Mouse (Mus musculus): ENCODE data around the gene Slc44a5. TPM values are rescaled to one million over a fixed set of nuclear protein-coding genes. Genes with fewer than 3 reads are reported as not detected.

Slc44a5 gene
- polyA plus RNA-seq, 1 experiment, result 0.35 TPM

DNA sequence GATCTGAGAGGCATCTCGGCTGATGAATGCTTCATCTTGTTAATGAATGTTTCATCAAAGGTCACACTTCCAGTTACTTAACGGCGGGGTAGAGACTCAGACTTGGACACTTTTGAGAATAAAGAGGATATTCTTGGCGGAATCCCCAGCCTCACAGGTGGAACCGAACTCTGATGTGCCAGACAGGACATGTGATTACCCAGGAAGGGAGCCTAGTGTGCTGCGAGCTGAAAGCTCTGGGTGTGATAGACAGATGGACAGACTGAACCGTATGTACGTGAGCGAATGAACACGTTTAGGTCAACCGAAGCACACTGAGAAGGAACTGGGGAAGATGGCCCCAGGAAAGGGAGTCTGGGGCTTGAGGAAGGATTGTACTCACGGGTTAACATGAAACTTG is 228.6 kb downstream of the Slc44a5 start:
- Histone ChIP-seq H3K4me1 (ENCODE audit: control insufficient read depth, insufficient read depth, low read length) (no peaks in the 10 kb centered on the region), H3K27ac (ENCODE audit: insufficient read depth, low read length) (no peak overlapping the region), H3K4me3 (ENCODE audit: insufficient read depth, low read length) (no peak overlapping the region)
- no peak for TF ChIP-seq CTCF (IDR thresholded peaks at IDR 0.05; ENCODE audit: borderline replicate concordance, insufficient read depth, low read length)
- TF ChIP-seq POLR2A (IDR thresholded peaks at IDR 0.05; ENCODE audit: low read depth, low read length), result no peak

DNA sequence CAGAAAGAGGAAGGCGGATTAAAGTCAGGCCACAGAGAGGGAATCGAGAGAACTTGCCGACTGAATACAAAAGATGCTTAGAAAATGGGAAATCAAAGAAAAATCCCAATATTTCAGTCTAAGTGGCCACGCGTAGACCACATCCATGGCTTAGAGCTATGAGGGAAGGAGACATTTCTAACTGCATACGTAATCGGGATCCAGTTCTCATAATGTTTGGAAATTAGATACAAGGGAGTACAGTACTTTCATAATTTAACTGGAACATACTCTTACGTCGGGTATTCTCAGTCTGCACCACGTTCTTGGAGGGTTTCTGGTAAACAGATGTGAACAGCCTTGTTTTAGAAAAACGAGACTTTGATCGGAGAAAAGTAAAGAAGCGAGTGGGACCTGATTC is 229.1 kb downstream of the Slc44a5 start:
- no peak overlapping the region for H3K27ac ChIP-seq (ENCODE audit: insufficient read depth, low read length)
- TF ChIP-seq POLR2A (IDR thresholded peaks at IDR 0.05; ENCODE audit: low read depth, low read length) (no peak), CTCF (IDR thresholded peaks at IDR 0.05; ENCODE audit: borderline replicate concordance, insufficient read depth, low read length) (no peak)
- H3K4me1 ChIP-seq (ENCODE audit: control insufficient read depth, insufficient read depth, low read length), result no peaks in the 10 kb centered on the region
- no peak overlapping the region for H3K4me3 ChIP-seq (ENCODE audit: insufficient read depth, low read length)

GRCm38 (mm10) chr3:154208479-154208878 is 235.2 kb downstream of the Slc44a5 start:
- TF ChIP-seq CTCF (IDR thresholded peaks at IDR 0.05; ENCODE audit: borderline replicate concordance, insufficient read depth, low read length), result no peak
- no peak for TF ChIP-seq POLR2A (IDR thresholded peaks at IDR 0.05; ENCODE audit: low read depth, low read length)

DNA sequence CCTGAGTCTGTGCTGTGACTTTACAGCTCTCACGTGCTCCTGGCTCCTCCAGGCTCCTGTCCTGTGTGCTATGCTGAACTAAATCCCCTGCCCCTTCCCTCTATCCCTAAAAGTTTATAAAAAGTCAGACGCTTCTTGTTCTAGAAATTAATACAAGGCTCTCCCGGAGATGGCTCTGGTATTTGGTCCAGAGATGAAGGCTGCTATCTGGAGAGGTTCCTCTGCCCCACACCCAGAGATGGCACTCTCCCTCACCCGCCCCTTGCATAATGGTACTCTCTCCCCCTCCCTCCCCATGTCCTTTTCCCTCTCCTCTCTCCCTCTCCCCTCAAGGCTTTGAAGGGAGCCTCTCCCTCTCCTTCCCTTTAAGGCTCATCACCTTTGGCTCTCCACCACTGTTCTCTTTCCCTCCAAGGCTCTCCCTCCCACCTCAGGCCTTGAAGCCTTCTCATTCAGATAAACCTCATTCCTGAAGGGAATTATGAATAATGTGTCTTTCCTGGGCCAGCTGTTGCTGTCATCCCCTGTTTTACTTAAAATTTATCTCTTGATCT is 236.0 kb downstream of the Slc44a5 start:
- Histone ChIP-seq H3K27ac (ENCODE audit: insufficient read depth, low read length) (no peak overlapping the region), H3K4me3 (ENCODE audit: insufficient read depth, low read length) (no peak overlapping the region), H3K4me1 (ENCODE audit: control insufficient read depth, insufficient read depth, low read length) (no peaks in the 10 kb centered on the region)
- TF ChIP-seq POLR2A (IDR thresholded peaks at IDR 0.05; ENCODE audit: low read depth, low read length) (no peak), CTCF (IDR thresholded peaks at IDR 0.05; ENCODE audit: borderline replicate concordance, insufficient read depth, low read length) (no peak)

More at GRCm38 (mm10) chr3:154208479-154208878, 235.2 kb downstream of the Slc44a5 start:
- H3K4me3 ChIP-seq (ENCODE audit: insufficient read depth, low read length), result no peak overlapping the region
- no peak overlapping the region for H3K27ac ChIP-seq (ENCODE audit: insufficient read depth, low read length)
- no peaks in the 10 kb centered on the region for H3K4me1 ChIP-seq (ENCODE audit: control insufficient read depth, insufficient read depth, low read length)

DNA sequence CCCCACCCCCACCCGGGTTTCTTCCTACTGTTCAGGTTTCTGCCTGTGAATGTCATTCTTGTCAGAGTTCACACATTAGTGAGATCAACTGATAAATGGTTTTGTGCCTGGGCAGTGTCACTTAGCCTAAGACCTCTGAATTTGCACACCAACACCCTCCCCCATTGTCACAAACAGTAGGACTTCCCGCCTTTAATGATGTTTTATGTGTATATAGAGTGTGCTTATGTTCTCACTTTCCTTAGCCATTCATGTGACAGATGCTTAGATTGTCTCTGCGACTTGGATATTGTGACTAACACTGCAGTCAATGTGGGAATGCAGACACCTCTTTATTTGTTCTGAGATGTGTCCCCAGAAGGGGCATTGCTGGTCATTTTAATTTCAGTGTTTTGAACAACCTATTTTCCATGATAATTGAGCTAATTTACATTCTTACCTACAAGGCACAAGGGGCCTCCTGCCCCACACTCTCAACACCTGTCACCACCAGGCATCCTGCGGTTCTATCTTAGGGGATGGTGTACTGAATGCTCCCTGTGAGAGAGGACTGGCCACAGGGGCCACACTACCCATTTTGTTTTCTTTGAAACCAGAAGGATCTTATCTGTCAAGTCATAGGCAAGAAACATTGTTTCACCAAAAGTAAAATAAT is 236.7 kb downstream of the Slc44a5 start:
- TF ChIP-seq POLR2A (IDR thresholded peaks at IDR 0.05; ENCODE audit: low read depth, low read length) (no peak), CTCF (IDR thresholded peaks at IDR 0.05; ENCODE audit: borderline replicate concordance, insufficient read depth, low read length) (no peak)
- no peak overlapping the region for H3K4me3 ChIP-seq (ENCODE audit: insufficient read depth, low read length)
- H3K27ac ChIP-seq (ENCODE audit: insufficient read depth, low read length), result no peak overlapping the region
- no peaks in the 10 kb centered on the region for H3K4me1 ChIP-seq (ENCODE audit: control insufficient read depth, insufficient read depth, low read length)

GRCm38 (mm10) chr3:154210431-154211055 is 237.3 kb downstream of the Slc44a5 start:
- Histone ChIP-seq H3K27ac (ENCODE audit: insufficient read depth, low read length) (no peak overlapping the region), H3K4me3 (ENCODE audit: insufficient read depth, low read length) (no peak overlapping the region), H3K4me1 (ENCODE audit: control insufficient read depth, insufficient read depth, low read length) (no peaks in the 10 kb centered on the region)
- no peak for TF ChIP-seq POLR2A (IDR thresholded peaks at IDR 0.05; ENCODE audit: low read depth, low read length)
- no peak for TF ChIP-seq CTCF (IDR thresholded peaks at IDR 0.05; ENCODE audit: borderline replicate concordance, insufficient read depth, low read length)

- TF ChIP-seq POLR2A (IDR thresholded peaks at IDR 0.05; ENCODE audit: low read depth, low read length), result no peak
- TF ChIP-seq CTCF (IDR thresholded peaks at IDR 0.05; ENCODE audit: borderline replicate concordance, insufficient read depth, low read length), result no peak
Measured at GRCm38 (mm10) chr3:154212551-154212950, 239.3 kb downstream of the Slc44a5 start.

GRCm38 (mm10) chr3:154215309-154215708 is 242.1 kb downstream of the Slc44a5 start:
- no peak overlapping the region for H3K27ac ChIP-seq (ENCODE audit: insufficient read depth, low read length)
- TF ChIP-seq POLR2A (IDR thresholded peaks at IDR 0.05; ENCODE audit: low read depth, low read length), result no peak
- TF ChIP-seq CTCF (IDR thresholded peaks at IDR 0.05; ENCODE audit: borderline replicate concordance, insufficient read depth, low read length), result no peak
- H3K4me1 ChIP-seq (ENCODE audit: control insufficient read depth, insufficient read depth, low read length), result no peaks in the 10 kb centered on the region
- no peak overlapping the region for H3K4me3 ChIP-seq (ENCODE audit: insufficient read depth, low read length)

More at GRCm38 (mm10) chr3:154212551-154212950, 239.3 kb downstream of the Slc44a5 start:
- Histone ChIP-seq H3K27ac (ENCODE audit: insufficient read depth, low read length) (no peak overlapping the region), H3K4me3 (ENCODE audit: insufficient read depth, low read length) (no peak overlapping the region), H3K4me1 (ENCODE audit: control insufficient read depth, insufficient read depth, low read length) (no peaks in the 10 kb centered on the region)

DNA sequence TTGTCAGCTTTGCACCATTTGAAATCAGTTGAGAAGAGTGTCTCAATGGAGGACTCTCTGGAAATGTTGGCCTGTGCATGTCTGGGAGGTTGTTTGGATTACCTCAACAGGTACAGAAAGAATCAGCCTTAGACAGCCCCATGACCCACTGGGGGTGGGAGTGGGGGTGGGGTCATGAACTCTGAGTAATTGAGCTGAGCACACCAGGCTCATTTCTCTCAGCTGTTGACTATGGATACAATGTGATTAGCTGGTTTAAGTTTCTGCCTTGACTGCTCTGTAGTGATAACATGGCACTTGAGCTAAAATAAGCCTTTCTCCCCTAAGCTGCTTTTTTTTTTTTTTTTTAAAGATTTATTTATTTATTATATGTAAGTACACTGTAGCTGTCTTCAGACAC is 242.5 kb downstream of the Slc44a5 start:
- no peak for TF ChIP-seq POLR2A (IDR thresholded peaks at IDR 0.05; ENCODE audit: low read depth, low read length)
- no peak for TF ChIP-seq CTCF (IDR thresholded peaks at IDR 0.05; ENCODE audit: borderline replicate concordance, insufficient read depth, low read length)
- Histone ChIP-seq H3K4me3 (ENCODE audit: insufficient read depth, low read length) (no peak overlapping the region), H3K27ac (ENCODE audit: insufficient read depth, low read length) (no peak overlapping the region), H3K4me1 (ENCODE audit: control insufficient read depth, insufficient read depth, low read length) (no peaks in the 10 kb centered on the region)

- no peak overlapping the region for H3K27ac ChIP-seq (ENCODE audit: insufficient read depth, low read length)
- TF ChIP-seq POLR2A (IDR thresholded peaks at IDR 0.05; ENCODE audit: low read depth, low read length) (no peak), CTCF (IDR thresholded peaks at IDR 0.05; ENCODE audit: borderline replicate concordance, insufficient read depth, low read length) (no peak)
- H3K4me3 ChIP-seq (ENCODE audit: insufficient read depth, low read length), result no peak overlapping the region
- H3K4me1 ChIP-seq (ENCODE audit: control insufficient read depth, insufficient read depth, low read length), result peaks cover 5% of the 10 kb centered on the region; the same call in 1 of the 2 replicates
Measured at GRCm38 (mm10) chr3:154222141-154222591, 248.9 kb downstream of the Slc44a5 start.
